Mouse (Mus musculus): ENCODE data around the gene Fam151b. TPM values are rescaled to one million over a fixed set of nuclear protein-coding genes. Genes with fewer than 3 reads are reported as not detected.

The Fam151b gene
- polyA plus RNA-seq, 1 experiment from 2014 or later = 0.28 TPM

- H3K4me3 ChIP-seq (replicated peaks) = no peak overlapping the region
- H3K9me3 ChIP-seq (replicated peaks) = no peaks in the 10 kb centered on the region
- H3K4me2 ChIP-seq (replicated peaks) = no peak overlapping the region
- no peak overlapping the region for H3K9ac ChIP-seq
- no peaks in the 10 kb centered on the region for H3K4me1 ChIP-seq
- WGBS = 63% methylated on average over 2 of the region's 2 CpGs
- H3K27me3 ChIP-seq = no peaks in the 10 kb centered on the region
- no peak for ATAC-seq (ENCODE audit: insufficient number of reproducible peaks, low FRiP score, low TSS enrichment, low read depth)
- H3K36me3 ChIP-seq = peaks cover 5% of the 10 kb centered on the region; the same call in 1 of the 2 replicates
- no peak overlapping the region for H3K27ac ChIP-seq (replicated peaks)
Observed at GRCm38 (mm10) chr13:92470151-92470550, 13.7 kb downstream of the Fam151b start.

DNA sequence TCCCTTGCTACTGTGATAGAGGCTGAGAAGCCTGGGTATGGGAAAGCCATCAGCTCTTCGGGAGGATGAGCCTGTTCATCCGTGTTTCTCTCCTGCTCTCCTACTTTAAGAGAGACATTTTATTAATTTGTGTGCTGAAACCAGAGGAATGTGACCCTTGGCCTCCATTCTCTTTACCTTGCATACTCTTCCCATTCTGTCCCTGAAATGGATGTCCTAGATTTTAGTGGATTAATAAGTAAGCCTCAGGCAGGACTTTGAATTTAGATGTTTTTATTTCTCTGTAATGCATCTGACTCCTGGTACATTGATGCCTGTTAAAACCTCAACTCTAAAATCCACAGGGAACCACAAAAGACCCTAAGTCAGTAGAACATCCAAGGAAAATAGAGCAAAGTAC lies 14.4 kb downstream of the Fam151b start:
- Histone ChIP-seq H3K4me2 (replicated peaks) (no peak overlapping the region), H3K27me3 (no peaks in the 10 kb centered on the region), H3K36me3 (peaks cover 5% of the 10 kb centered on the region; the same call in 1 of the 2 replicates), H3K9ac (no peak overlapping the region), H3K4me1 (no peaks in the 10 kb centered on the region), H3K4me3 (replicated peaks) (no peak overlapping the region), H3K27ac (replicated peaks) (no peak overlapping the region), H3K9me3 (replicated peaks) (no peaks in the 10 kb centered on the region)
- ATAC-seq (ENCODE audit: insufficient number of reproducible peaks, low FRiP score, low TSS enrichment, low read depth) = no peak
- 45% methylated on average over 2 of the region's 2 CpGs for WGBS

DNA sequence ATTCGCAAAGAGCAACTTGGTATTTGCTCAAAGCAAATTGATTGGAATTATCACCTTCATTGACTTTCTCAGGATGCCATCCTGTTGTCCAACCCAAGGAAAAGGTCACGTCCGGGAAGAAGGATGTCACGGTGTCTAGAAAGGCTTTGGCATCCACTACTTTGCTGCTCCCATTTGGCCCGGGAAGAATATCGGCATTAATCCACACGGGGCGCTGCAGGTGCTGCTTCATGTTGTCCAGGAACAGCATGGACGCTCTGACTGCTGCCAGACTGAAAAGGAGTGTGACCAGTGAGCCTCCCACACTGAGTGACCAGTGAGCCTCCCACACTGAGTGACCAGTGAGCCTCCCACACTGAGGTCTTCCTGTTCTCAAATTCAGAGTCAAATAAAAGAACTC lies 15.9 kb downstream of the Fam151b start:
- Histone ChIP-seq H3K36me3 (peaks cover 3% of the 10 kb centered on the region; the same call in 1 of the 2 replicates), H3K4me3 (replicated peaks) (no peak overlapping the region), H3K4me2 (replicated peaks) (no peak overlapping the region), H3K4me1 (no peaks in the 10 kb centered on the region), H3K9ac (no peak overlapping the region), H3K27ac (replicated peaks) (no peak overlapping the region), H3K27me3 (no peaks in the 10 kb centered on the region), H3K9me3 (replicated peaks) (no peaks in the 10 kb centered on the region)
- no peak for ATAC-seq (ENCODE audit: insufficient number of reproducible peaks, low FRiP score, low TSS enrichment, low read depth)
- WGBS = 74% methylated on average over 9 of the region's 9 CpGs

DNA sequence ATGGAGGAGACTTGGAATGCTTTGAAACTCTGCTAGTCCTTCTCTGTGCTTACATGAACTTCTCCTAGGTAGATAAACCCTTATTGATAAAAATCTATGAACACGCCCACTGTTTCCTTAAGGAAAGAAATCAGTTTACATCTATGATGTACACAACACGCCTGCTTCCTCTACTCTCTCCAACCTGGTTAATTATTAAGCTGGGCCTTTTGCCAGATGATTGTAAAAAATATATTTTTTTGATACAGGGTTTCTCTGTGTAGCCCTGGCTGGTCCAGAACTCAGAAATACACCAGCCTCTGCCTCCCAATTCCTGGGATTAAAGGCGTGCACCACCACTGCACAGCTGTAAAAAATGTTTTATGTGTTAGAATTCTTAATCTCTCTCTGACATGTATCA lies 19.1 kb downstream of the Fam151b start:
- H3K4me2 ChIP-seq (replicated peaks) = no peak overlapping the region
- WGBS = 85% methylated on average over 3 of the region's 3 CpGs
- no peaks in the 10 kb centered on the region for H3K4me1 ChIP-seq
- no peak overlapping the region for H3K27ac ChIP-seq (replicated peaks)
- H3K9me3 ChIP-seq (replicated peaks) = no peaks in the 10 kb centered on the region
- no peak for ATAC-seq (ENCODE audit: insufficient number of reproducible peaks, low FRiP score, low TSS enrichment, low read depth)
- H3K9ac ChIP-seq = no peak overlapping the region
- H3K4me3 ChIP-seq (replicated peaks) = no peak overlapping the region
- H3K36me3 ChIP-seq = peaks cover 3% of the 10 kb centered on the region; the same call in 1 of the 2 replicates
- H3K27me3 ChIP-seq = no peaks in the 10 kb centered on the region

DNA sequence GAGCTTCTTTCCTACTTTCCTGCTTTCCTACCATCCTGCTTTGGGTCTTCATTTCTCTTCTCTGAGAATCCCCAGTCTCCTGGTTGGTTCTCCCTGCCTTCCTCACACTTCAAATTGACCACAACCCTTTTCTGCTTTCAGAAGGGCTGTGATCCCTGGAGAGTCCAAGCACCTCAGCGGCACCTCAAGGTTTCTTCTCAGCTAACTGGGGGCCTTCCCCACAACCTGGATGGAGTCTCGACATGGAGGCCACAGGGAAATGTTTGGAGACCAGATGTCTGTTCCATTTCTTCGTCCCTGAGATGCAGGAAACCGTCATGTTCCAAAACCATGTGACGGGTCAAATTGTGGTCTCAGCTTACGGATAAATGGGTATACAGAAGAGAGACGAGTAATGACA lies 36.9 kb downstream of the Fam151b start:
- H3K27ac ChIP-seq (replicated peaks) = no peak overlapping the region
- WGBS = 81% methylated on average over 7 of the region's 7 CpGs
- H3K36me3 ChIP-seq = no peaks in the 10 kb centered on the region
- no peak for ATAC-seq (ENCODE audit: insufficient number of reproducible peaks, low FRiP score, low TSS enrichment, low read depth)
- H3K4me1 ChIP-seq = no peaks in the 10 kb centered on the region
- H3K4me2 ChIP-seq (replicated peaks) = no peak overlapping the region
- no peaks in the 10 kb centered on the region for H3K27me3 ChIP-seq
- no peak overlapping the region for H3K4me3 ChIP-seq (replicated peaks)
- no peak overlapping the region for H3K9ac ChIP-seq
- H3K9me3 ChIP-seq (replicated peaks) = no peaks in the 10 kb centered on the region

DNA sequence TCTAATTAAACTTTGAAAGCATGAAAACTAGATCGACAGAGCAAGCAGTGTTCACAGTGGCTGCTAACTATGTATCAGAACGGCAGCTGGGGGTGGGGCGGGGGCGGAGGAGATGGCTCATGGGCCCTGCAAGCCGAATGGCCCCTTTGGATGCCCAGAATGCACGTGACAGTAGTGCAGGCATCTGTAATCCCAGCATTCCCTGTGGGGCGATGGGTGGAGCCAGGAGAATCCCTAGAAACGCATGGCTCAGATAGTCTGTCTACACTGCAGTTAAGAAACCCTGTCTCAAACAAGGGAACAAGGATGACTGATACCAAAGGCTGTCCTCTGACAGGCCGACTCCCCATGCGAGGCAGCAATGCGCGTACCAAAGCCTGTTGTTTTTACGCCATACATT lies 43.5 kb downstream of the Fam151b start:
- 72% methylated on average over 13 of the region's 13 CpGs for WGBS
- H3K4me3 ChIP-seq (replicated peaks) = no peak overlapping the region
- no peaks in the 10 kb centered on the region for H3K36me3 ChIP-seq
- no peaks in the 10 kb centered on the region for H3K4me1 ChIP-seq
- no peak overlapping the region for H3K4me2 ChIP-seq (replicated peaks)
- no peak overlapping the region for H3K27ac ChIP-seq (replicated peaks)
- ATAC-seq (ENCODE audit: insufficient number of reproducible peaks, low FRiP score, low TSS enrichment, low read depth) = no peak
- H3K27me3 ChIP-seq = no peaks in the 10 kb centered on the region
- no peaks in the 10 kb centered on the region for H3K9me3 ChIP-seq (replicated peaks)
- H3K9ac ChIP-seq = no peak overlapping the region

DNA sequence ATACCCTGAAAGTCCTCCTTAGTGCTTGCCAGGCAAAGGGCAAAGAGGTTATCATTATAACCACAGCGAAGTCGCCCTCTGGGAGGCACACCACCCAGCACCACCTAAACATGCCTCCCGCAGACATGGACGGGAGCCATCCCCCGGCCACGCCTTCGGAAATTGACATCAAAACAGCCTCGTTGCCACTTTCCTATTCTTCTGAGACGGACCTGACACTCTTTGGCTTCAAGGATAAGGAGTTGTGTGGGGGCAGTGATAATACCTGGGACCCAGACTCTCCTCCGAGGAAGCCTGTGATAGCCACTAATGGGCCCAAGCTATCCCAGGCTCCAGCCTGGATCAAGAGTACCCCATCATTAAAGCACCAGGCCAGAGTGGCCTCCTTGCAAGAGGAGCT lies 45.2 kb downstream of the Fam151b start:
- Histone ChIP-seq H3K27me3 (no peaks in the 10 kb centered on the region), H3K4me3 (replicated peaks) (no peak overlapping the region), H3K36me3 (no peaks in the 10 kb centered on the region), H3K9ac (no peak overlapping the region), H3K4me2 (replicated peaks) (no peak overlapping the region), H3K4me1 (no peaks in the 10 kb centered on the region), H3K27ac (replicated peaks) (no peak overlapping the region), H3K9me3 (replicated peaks) (no peaks in the 10 kb centered on the region)
- WGBS = 92% methylated on average over 10 of the region's 10 CpGs
- ATAC-seq (ENCODE audit: insufficient number of reproducible peaks, low FRiP score, low TSS enrichment, low read depth) = no peak

DNA sequence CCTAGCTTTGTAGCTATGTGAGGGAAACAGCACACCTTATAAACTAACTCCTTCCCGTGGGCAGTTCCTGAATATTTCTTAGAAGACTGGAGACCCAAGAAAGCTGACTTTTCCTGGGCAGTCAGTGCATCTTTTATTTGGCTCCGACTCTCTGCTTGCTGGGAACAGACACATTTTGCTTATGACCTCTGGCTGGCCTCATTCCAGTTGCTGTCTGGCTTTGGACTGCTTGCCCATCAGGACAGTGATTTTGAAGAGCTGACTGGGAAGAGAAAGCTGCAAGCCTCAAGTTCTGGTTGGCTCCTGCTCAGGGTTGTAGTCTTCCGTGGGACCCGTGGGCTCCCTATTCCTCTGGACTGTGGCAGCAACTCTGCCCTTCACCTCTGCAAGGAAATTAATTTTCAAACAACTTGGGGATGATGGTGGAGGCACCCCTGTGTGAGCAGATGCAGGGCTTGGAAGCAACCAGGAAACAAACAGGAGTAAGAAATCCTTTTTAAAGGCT lies 56.4 kb downstream of the Fam151b start:
- no peak overlapping the region for H3K9ac ChIP-seq
- H3K4me2 ChIP-seq (replicated peaks) = no peak overlapping the region
- no peak overlapping the region for H3K4me3 ChIP-seq (replicated peaks)
- H3K36me3 ChIP-seq = no peaks in the 10 kb centered on the region
- ATAC-seq (ENCODE audit: insufficient number of reproducible peaks, low FRiP score, low TSS enrichment, low read depth) = no peak
- H3K27me3 ChIP-seq = peaks cover 64% of the 10 kb centered on the region
- no peaks in the 10 kb centered on the region for H3K9me3 ChIP-seq (replicated peaks)
- H3K27ac ChIP-seq (replicated peaks) = no peak overlapping the region
- peaks cover 16% of the 10 kb centered on the region for H3K4me1 ChIP-seq
- 45% methylated on average over 4 of the region's 4 CpGs for WGBS

DNA sequence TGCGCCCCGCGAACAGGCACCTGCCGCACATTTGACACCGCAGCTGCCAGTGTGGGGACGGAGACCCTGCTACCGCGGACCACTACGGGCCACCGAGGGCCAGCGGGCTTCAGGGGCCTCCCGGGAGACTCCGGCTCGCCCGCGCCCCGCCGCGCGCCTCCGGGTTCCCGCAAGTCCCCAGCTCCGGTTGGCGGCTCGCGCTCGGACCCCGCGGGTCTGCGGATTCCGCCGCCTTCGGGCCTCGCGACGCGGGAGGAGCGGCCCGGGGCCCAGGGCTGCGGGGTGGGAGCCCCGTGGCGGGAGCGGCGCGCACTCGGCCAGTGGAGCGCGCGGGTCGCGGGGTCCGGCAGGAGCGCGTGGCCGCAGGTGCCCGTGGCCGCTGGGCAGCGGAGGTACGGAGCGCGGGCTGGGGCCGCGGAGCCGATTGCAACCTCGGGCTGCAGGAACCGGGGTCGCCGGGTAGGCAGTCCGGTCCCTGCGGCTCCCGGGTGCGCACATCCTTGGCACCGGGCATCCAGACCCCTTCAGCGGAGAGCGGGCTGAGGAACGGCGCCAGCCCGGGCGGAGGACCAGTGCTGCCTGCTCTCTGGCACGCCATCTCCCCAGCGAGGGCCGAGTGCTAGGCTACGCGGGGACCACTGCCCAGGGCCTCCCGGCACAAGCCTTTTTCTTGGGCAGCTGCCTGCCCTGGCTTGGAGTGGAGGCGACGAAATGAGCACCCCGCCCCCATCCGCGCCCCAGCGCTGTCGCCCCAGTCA lies 57.3 kb downstream of the Fam151b start:
- ATAC-seq (ENCODE audit: insufficient number of reproducible peaks, low FRiP score, low TSS enrichment, low read depth) = peak; percentile 61
- 1% methylated on average over 72 of the region's 92 CpGs for WGBS
- no peaks in the 10 kb centered on the region for H3K9me3 ChIP-seq (replicated peaks)

GRCm38 (mm10) chr13:92425758-92426264 lies 58.0 kb downstream of the Fam151b start, which contains the start of gene Ankrd34b:
Gene Ankrd34b, plus strand, starts transcription at chr13:92425896.
- Histone ChIP-seq H3K9me3 (replicated peaks) (no peaks in the 10 kb centered on the region), H3K27ac (replicated peaks) (no peak within 1 kb of the TSS), H3K36me3 (no peaks in the 10 kb centered on the region), H3K27me3 (peaks cover 64% of the 10 kb centered on the region), H3K4me3 (replicated peaks) (peak within 1 kb of the TSS; percentile 53), H3K4me2 (replicated peaks) (peak within 1 kb of the TSS; percentile 94), H3K4me1 (peaks cover 16% of the 10 kb centered on the region), H3K9ac (peak within 1 kb of the TSS; percentile 15; the same call in 1 of the 2 replicates)
- WGBS = under 1% methylated on average over 54 of the region's 54 CpGs
- no peak for ATAC-seq (ENCODE audit: insufficient number of reproducible peaks, low FRiP score, low TSS enrichment, low read depth)

More for the DNA sequence above, 57.3 kb downstream of the Fam151b start:
- Histone ChIP-seq H3K4me2 (replicated peaks) (peak overlapping the region; percentile 94), H3K4me1 (peaks cover 16% of the 10 kb centered on the region), H3K27me3 (peaks cover 64% of the 10 kb centered on the region), H3K27ac (replicated peaks) (no peak overlapping the region), H3K36me3 (no peaks in the 10 kb centered on the region), H3K9ac (peak overlapping the region; percentile 15; the same call in 1 of the 2 replicates), H3K4me3 (replicated peaks) (peak overlapping the region; percentile 53)

DNA sequence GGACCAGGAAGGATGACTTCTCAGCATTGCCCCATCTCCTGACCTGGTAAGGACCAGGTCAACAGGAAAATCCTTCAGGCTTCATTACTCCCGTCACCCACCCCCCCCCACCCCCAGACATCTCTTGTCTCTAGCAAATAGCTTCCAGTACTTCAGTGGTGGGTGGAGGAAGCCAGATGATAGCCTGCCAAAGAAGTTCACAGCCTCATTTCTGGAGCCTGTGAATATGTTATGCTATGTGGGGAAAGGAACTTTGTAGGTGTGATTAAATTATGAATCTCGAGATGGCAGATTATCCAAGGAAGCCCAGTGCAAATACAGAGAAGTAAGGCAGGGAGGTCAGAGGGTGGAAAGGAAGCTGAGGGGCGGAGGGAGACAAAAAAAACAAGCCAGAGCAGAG lies 60.1 kb downstream of the Fam151b start:
- ATAC-seq (ENCODE audit: insufficient number of reproducible peaks, low FRiP score, low TSS enrichment, low read depth) = no peak

More for the DNA sequence above, 60.1 kb downstream of the Fam151b start:
- no peak overlapping the region for H3K9ac ChIP-seq
- peaks cover 16% of the 10 kb centered on the region for H3K4me1 ChIP-seq
- no peaks in the 10 kb centered on the region for H3K9me3 ChIP-seq (replicated peaks)
- no peaks in the 10 kb centered on the region for H3K36me3 ChIP-seq
- H3K27ac ChIP-seq (replicated peaks) = no peak overlapping the region
- no peak overlapping the region for H3K4me3 ChIP-seq (replicated peaks)
- WGBS = 46% methylated on average over 3 of the region's 3 CpGs
- H3K27me3 ChIP-seq = peaks cover 60% of the 10 kb centered on the region
- no peak overlapping the region for H3K4me2 ChIP-seq (replicated peaks)
